Mouse (Mus musculus) forebrain, embryonic 16.5 days (tissue): ENCODE measurements around the gene Atp11b. TPM values are rescaled to one million over a fixed set of nuclear protein-coding genes. Genes with fewer than 3 reads are reported as not detected.

Experiments used
- ATAC-seq: fragments of 200-750 bp; cut with Nextera tagmentation; 2 replicates; pipeline ENCODE4 v1.8.0; 2017; ENCODE audit warnings: mild to moderate bottlenecking, moderate library complexity
- H3K27ac ChIP-seq: fragments of 300-500 bp; sonication (generic); 2 replicates; pipeline ENCODE4 v1.5.1; 2014; ENCODE audit warnings: low read length, control low read depth
- H3K27me3 ChIP-seq: fragments of 300-500 bp; sonication (generic); replicated peaks from 2 replicates; pipeline ENCODE4 v1.6.1; 2014; ENCODE audit warnings: low read length; ENCODE audit not compliant: control insufficient read depth, insufficient read depth
- H3K36me3 ChIP-seq: fragments of 300-500 bp; sonication (generic); 2 replicates; pipeline ENCODE4 v1.6.1; 2014; ENCODE audit not compliant: control insufficient read depth, insufficient read depth
- H3K4me1 ChIP-seq: fragments of 300-500 bp; sonication (generic); replicated peaks from 2 replicates; pipeline ENCODE4 v1.6.1; 2014; ENCODE audit warnings: low read length; ENCODE audit not compliant: control insufficient read depth, insufficient read depth
- H3K4me2 ChIP-seq: fragments of 300-500 bp; sonication (generic); 2 replicates; pipeline ENCODE4 v1.6.1; 2014; ENCODE audit warnings: mild to moderate bottlenecking, low read length, control low read depth
- H3K4me3 ChIP-seq: fragments of 300-500 bp; sonication (generic); replicated peaks from 2 replicates; pipeline ENCODE4 v1.5.1; 2014; ENCODE audit warnings: mild to moderate bottlenecking, low read length, control low read depth
- H3K9ac ChIP-seq: fragments of 300-500 bp; sonication (generic); replicated peaks from 2 replicates; pipeline ENCODE4 v1.6.1; 2014; ENCODE audit warnings: low read depth, low read length, control low read depth
- H3K9me3 ChIP-seq: fragments of 300-500 bp; sonication (generic); 2 replicates; pipeline ENCODE4 v1.6.1; 2016; ENCODE audit warnings: low read length; ENCODE audit not compliant: control insufficient read depth
- WGBS: fragments of 180-500 bp; shearing (Covaris S2); extraction: QIAGEN DNeasy Blood & Tissue Kit; methylation state at CpG from one replicate; pipeline ENCODE4 v1.1.7; 2014; 5-methylcytosine and 5-hydroxymethylcytosine counted together
- polyA plus RNA-seq: library from polyadenylated mRNA; unstranded; fragments of >200 nt; fragmentation: Nextera tagmentation; extraction: Ambion mirVana; gene quantifications from 2 replicates; pipeline ENCODE4 v1.2.1, GENCODE M21; 2015

The Atp11b gene
- polyA plus RNA-seq, 1 experiment from 2014 or later: 36.9 TPM

GRCm38 (mm10) chr3:35729490-35729889, 24.4 kb upstream of the Atp11b start:
- no peak overlapping the region for H3K4me3 ChIP-seq
- 84% methylated on average over 6 of the region's 6 CpGs for WGBS
- no peaks in the 10 kb centered on the region for H3K36me3 ChIP-seq
- ATAC-seq: no peak
- H3K4me1 ChIP-seq: no peaks in the 10 kb centered on the region
- no peak overlapping the region for H3K9ac ChIP-seq
- H3K27me3 ChIP-seq: no peaks in the 10 kb centered on the region
- no peak overlapping the region for H3K4me2 ChIP-seq
- H3K9me3 ChIP-seq: 0 out of 2 replicates have a peak, but pooled peaks cover 2% of the 10 kb centered on the region
- H3K27ac ChIP-seq: no peak overlapping the region

GRCm38 (mm10) chr3:35731981-35732777, 21.7 kb upstream of the Atp11b start:
- Histone ChIP-seq H3K9me3 (0 out of 2 replicates have a peak, but pooled peaks cover 2% of the 10 kb centered on the region), H3K27me3 (no peaks in the 10 kb centered on the region), H3K36me3 (no peaks in the 10 kb centered on the region), H3K27ac (no peak overlapping the region), H3K4me2 (no peak overlapping the region), H3K4me1 (no peaks in the 10 kb centered on the region), H3K4me3 (no peak overlapping the region), H3K9ac (no peak overlapping the region)
- 88% methylated on average over 10 of the region's 10 CpGs for WGBS
- ATAC-seq: no peak

GRCm38 (mm10) chr3:35732778-35733147, 21.1 kb upstream of the Atp11b start:
- Histone ChIP-seq H3K36me3 (no peaks in the 10 kb centered on the region), H3K9ac (no peak overlapping the region), H3K9me3 (0 out of 2 replicates have a peak, but pooled peaks cover 2% of the 10 kb centered on the region), H3K4me1 (no peaks in the 10 kb centered on the region), H3K27me3 (no peaks in the 10 kb centered on the region), H3K4me3 (no peak overlapping the region), H3K27ac (no peak overlapping the region), H3K4me2 (no peak overlapping the region)
- no peak for ATAC-seq

- Histone ChIP-seq H3K27ac (no peak overlapping the region), H3K9me3 (0 out of 2 replicates have a peak, but pooled peaks cover 2% of the 10 kb centered on the region), H3K4me3 (no peak overlapping the region), H3K27me3 (no peaks in the 10 kb centered on the region), H3K4me1 (no peaks in the 10 kb centered on the region), H3K4me2 (no peak overlapping the region), H3K36me3 (no peaks in the 10 kb centered on the region), H3K9ac (no peak overlapping the region)
- 80% methylated on average over 4 of the region's 4 CpGs for WGBS
- no peak for ATAC-seq
Measured at GRCm38 (mm10) chr3:35734509-35734908, 19.4 kb upstream of the Atp11b start.

GRCm38 (mm10) chr3:35738071-35738470, 15.8 kb upstream of the Atp11b start:
- Histone ChIP-seq H3K36me3 (no peaks in the 10 kb centered on the region), H3K27ac (no peak overlapping the region), H3K4me3 (no peak overlapping the region), H3K4me1 (no peaks in the 10 kb centered on the region), H3K9ac (no peak overlapping the region), H3K4me2 (no peak overlapping the region), H3K9me3 (0 out of 2 replicates have a peak, but pooled peaks cover 2% of the 10 kb centered on the region), H3K27me3 (no peaks in the 10 kb centered on the region)
- WGBS: 95% methylated on average over 3 of the region's 3 CpGs
- no peak for ATAC-seq

GRCm38 (mm10) chr3:35745010-35745409, 8.9 kb upstream of the Atp11b start:
- no peak overlapping the region for H3K9ac ChIP-seq
- no peaks in the 10 kb centered on the region for H3K27me3 ChIP-seq
- 46% methylated on average over 4 of the region's 4 CpGs for WGBS
- H3K4me1 ChIP-seq: no peaks in the 10 kb centered on the region
- ATAC-seq: no peak
- H3K36me3 ChIP-seq: no peaks in the 10 kb centered on the region
- H3K4me2 ChIP-seq: no peak overlapping the region
- H3K27ac ChIP-seq: no peak overlapping the region
- H3K9me3 ChIP-seq: no peaks in the 10 kb centered on the region
- no peak overlapping the region for H3K4me3 ChIP-seq

GRCm38 (mm10) chr3:35746840-35747456, 7.0 kb upstream of the Atp11b start:
- Histone ChIP-seq H3K27me3 (no peaks in the 10 kb centered on the region), H3K4me2 (no peak overlapping the region)
- ATAC-seq: no peak

GRCm38 (mm10) chr3:35750286-35750685, 3.6 kb upstream of the Atp11b start:
- H3K36me3 ChIP-seq: no peaks in the 10 kb centered on the region
- no peak overlapping the region for H3K4me3 ChIP-seq
- H3K27me3 ChIP-seq: no peaks in the 10 kb centered on the region
- WGBS: 58% methylated on average over 5 of the region's 5 CpGs
- H3K4me1 ChIP-seq: no peaks in the 10 kb centered on the region
- H3K4me2 ChIP-seq: no peak overlapping the region
- no peak for ATAC-seq
- no peaks in the 10 kb centered on the region for H3K9me3 ChIP-seq
- H3K9ac ChIP-seq: no peak overlapping the region
- no peak overlapping the region for H3K27ac ChIP-seq

More at GRCm38 (mm10) chr3:35746840-35747456, 7.0 kb upstream of the Atp11b start:
- Histone ChIP-seq H3K4me1 (no peaks in the 10 kb centered on the region), H3K27ac (no peak overlapping the region), H3K36me3 (no peaks in the 10 kb centered on the region), H3K4me3 (no peak overlapping the region), H3K9ac (no peak overlapping the region), H3K9me3 (no peaks in the 10 kb centered on the region)
- WGBS: 73% methylated on average over 9 of the region's 9 CpGs

GRCm38 (mm10) chr3:35751724-35752123, 2.2 kb upstream of the Atp11b start:
- H3K27ac ChIP-seq: no peak overlapping the region
- H3K4me2 ChIP-seq: no peak overlapping the region
- H3K4me1 ChIP-seq: peaks cover 3% of the 10 kb centered on the region
- H3K36me3 ChIP-seq: no peaks in the 10 kb centered on the region
- no peak for ATAC-seq
- no peaks in the 10 kb centered on the region for H3K27me3 ChIP-seq
- no peaks in the 10 kb centered on the region for H3K9me3 ChIP-seq
- H3K4me3 ChIP-seq: no peak overlapping the region
- WGBS: 68% methylated on average over 2 of the region's 2 CpGs
- no peak overlapping the region for H3K9ac ChIP-seq
